Mouse (Mus musculus) forebrain, postnatal 0 days (tissue): ENCODE data around the gene Plekhm1. TPM values are rescaled to one million over a fixed set of nuclear protein-coding genes. Genes with fewer than 3 reads are reported as not detected.

ENCODE experiments used
- ATAC-seq: fragments of 200-750 bp; cut with Nextera tagmentation; 2 replicates; pipeline ENCODE4 v1.8.0; 2017; ENCODE audit warnings: mild to moderate bottlenecking, moderate library complexity
- DNase-seq: peaks from one replicate; pipeline ENCODE4 v3.0.0-alpha.2; 2015
- H3K27ac ChIP-seq: fragments of 300-500 bp; sonication (generic); 2 replicates; pipeline ENCODE4 v1.5.1; 2014; ENCODE audit warnings: low read depth, mild to moderate bottlenecking, antibody characterized with exemption, low read length, moderate library complexity, mixed read lengths
- H3K27me3 ChIP-seq: fragments of 300-500 bp; sonication (generic); 2 replicates; pipeline ENCODE4 v1.6.1; 2014; ENCODE audit warnings: mild to moderate bottlenecking, low read length, mixed read lengths; ENCODE audit not compliant: insufficient read depth
- H3K36me3 ChIP-seq: fragments of 300-500 bp; sonication (generic); 2 replicates; pipeline ENCODE4 v1.6.1; 2014; ENCODE audit warnings: mild to moderate bottlenecking, moderate library complexity; ENCODE audit not compliant: insufficient read depth
- H3K4me1 ChIP-seq: fragments of 300-500 bp; sonication (generic); 2 replicates; pipeline ENCODE4 v1.6.1; 2014; ENCODE audit warnings: antibody characterized with exemption; ENCODE audit not compliant: insufficient read depth
- H3K4me2 ChIP-seq: fragments of 300-500 bp; sonication (generic); 2 replicates; pipeline ENCODE4 v1.6.1; 2014; ENCODE audit warnings: low read depth, mild to moderate bottlenecking, moderate library complexity
- H3K4me3 ChIP-seq: fragments of 300-500 bp; sonication (generic); 2 replicates; pipeline ENCODE4 v1.5.1; 2014; ENCODE audit warnings: low read depth, low read length, mixed read lengths
- H3K9ac ChIP-seq: fragments of 300-500 bp; sonication (generic); 2 replicates; pipeline ENCODE4 v1.6.1; 2014; ENCODE audit warnings: mild to moderate bottlenecking
- H3K9me3 ChIP-seq: fragments of 300-500 bp; sonication (generic); 2 replicates; pipeline ENCODE4 v1.6.1; 2016; ENCODE audit warnings: low read length
- CTCF ChIP-seq: sonication (generic); IDR thresholded peaks from 2 replicates; pipeline ENCODE4 v1.5.1; 2016; ENCODE audit warnings: antibody characterized with exemption, control low read depth, low read depth
- WGBS: fragments of 180-500 bp; shearing (Covaris S2); extraction: QIAGEN DNeasy Blood & Tissue Kit; methylation state at CpG from one replicate; pipeline ENCODE4 v1.1.7; 2014; 5-methylcytosine and 5-hydroxymethylcytosine counted together
- polyA plus RNA-seq: library from polyadenylated mRNA; unstranded; fragments of >200 nt; fragmentation: Nextera tagmentation; extraction: Ambion mirVana; gene quantifications from 2 replicates; pipeline ENCODE4 v1.2.1, GENCODE M21; 2015
- total RNA-seq: library from RNA; depleted of rRNA; stranded (reverse); fragments of >200 nt; gene quantifications from 2 replicates; pipeline ENCODE4 v1.2.3, GENCODE M21; 2014

Gene Plekhm1
- total and polyA plus RNA-seq, 2 experiments from 2014 or later = 5.7 to 7.1 TPM

DNA sequence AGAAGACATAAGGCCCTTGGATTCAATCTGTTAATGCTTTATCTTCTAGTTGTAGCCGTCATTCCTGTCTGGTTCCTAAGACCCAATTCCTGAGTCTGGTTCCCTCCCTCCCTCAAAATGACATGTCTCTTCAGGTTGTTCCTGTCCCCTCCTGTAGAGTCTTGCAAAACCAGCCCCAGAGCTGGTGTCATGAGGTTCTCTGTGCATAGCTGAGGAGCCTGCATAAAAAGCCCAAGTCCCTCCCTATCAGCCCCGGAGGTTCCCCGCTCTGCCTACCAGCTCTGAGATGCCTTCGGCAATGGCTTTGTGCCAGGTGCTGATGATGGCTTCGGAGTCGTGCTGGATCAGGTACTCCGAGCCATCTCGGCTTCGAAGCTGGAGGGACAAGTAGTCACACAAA lies 77.6 kb downstream of the Plekhm1 start:
- no peaks in the 10 kb centered on the region for H3K4me1 ChIP-seq
- no peak overlapping the region for H3K9ac ChIP-seq
- WGBS = 69% methylated on average over 9 of the region's 9 CpGs
- no peaks in the 10 kb centered on the region for H3K9me3 ChIP-seq
- H3K4me3 ChIP-seq = no peak overlapping the region
- no peak for DNase-seq
- H3K27ac ChIP-seq = no peak overlapping the region
- no peak for TF ChIP-seq CTCF
- ATAC-seq = no peak
- no peak overlapping the region for H3K4me2 ChIP-seq
- H3K36me3 ChIP-seq = no peaks in the 10 kb centered on the region
- peaks cover 13% of the 10 kb centered on the region for H3K27me3 ChIP-seq

- Histone ChIP-seq H3K4me1 (no peaks in the 10 kb centered on the region), H3K4me3 (peak overlapping the region; percentile 34), H3K36me3 (no peaks in the 10 kb centered on the region), H3K27ac (no peak overlapping the region), H3K9ac (peak overlapping the region; percentile 43; the same call in 1 of the 2 replicates), H3K27me3 (peaks cover 13% of the 10 kb centered on the region), H3K9me3 (no peaks in the 10 kb centered on the region), H3K4me2 (peak overlapping the region; percentile 52)
- peak; percentile 49 for ATAC-seq
- TF ChIP-seq CTCF = peak; percentile 67
- 15% methylated on average over 40 of the region's 40 CpGs for whole genome bisulfite sequencing
- peak; percentile 52 for DNase-seq
Measured at GRCm38 (mm10) chr11:103333719-103334398, 78.6 kb downstream of the Plekhm1 start.

DNA sequence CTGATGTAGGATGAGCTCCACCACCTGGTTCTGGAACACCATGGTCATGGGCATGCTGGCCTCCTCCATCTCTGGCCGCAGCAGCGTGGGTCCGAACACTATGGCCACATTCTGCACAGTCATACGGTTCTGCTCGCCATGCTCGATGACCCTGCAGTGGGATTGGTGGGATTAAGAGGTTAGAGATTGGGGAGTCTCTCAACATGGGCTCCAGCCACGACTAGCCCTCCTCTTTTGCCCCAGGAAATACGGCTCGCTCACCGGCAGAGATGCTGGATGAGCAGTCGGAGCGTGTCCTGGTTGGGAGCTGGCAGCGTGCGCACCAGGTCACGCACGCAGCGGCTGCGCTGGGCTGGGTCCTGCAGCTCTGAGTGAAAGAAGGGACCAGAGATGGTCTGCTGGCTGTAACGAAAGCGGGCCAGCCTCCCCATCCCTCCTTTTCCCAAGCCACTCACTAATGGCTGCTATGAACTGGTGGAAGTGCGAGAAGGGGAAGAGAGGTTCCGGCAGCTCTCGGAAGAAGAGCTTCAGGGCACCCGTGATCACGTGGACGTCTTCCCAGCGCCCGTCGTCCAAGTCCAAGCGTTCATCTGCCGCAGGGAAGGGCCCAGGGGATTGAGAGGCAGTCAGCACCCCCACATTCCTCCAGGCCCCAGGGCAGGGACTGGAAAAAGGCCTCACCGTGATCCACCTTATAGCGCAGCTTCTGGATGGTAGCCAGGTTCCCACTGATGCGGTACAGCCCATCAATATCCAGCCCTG lies 79.4 kb downstream of the Plekhm1 start:
- peak; percentile 53 for DNase-seq
- H3K4me3 ChIP-seq = peak overlapping the region; percentile 34
- H3K4me1 ChIP-seq = no peaks in the 10 kb centered on the region
- H3K27me3 ChIP-seq = peaks cover 13% of the 10 kb centered on the region
- H3K9ac ChIP-seq = peak overlapping the region; percentile 43
- H3K4me2 ChIP-seq = peak overlapping the region; percentile 52
- WGBS = 35% methylated on average over 34 of the region's 34 CpGs
- H3K36me3 ChIP-seq = no peaks in the 10 kb centered on the region
- no peaks in the 10 kb centered on the region for H3K9me3 ChIP-seq
- peak; percentile 23; the same call in 1 of the 2 replicates for ATAC-seq
- no peak for TF ChIP-seq CTCF
- peak overlapping the region; percentile 10; the same call in 1 of the 2 replicates for H3K27ac ChIP-seq

DNA sequence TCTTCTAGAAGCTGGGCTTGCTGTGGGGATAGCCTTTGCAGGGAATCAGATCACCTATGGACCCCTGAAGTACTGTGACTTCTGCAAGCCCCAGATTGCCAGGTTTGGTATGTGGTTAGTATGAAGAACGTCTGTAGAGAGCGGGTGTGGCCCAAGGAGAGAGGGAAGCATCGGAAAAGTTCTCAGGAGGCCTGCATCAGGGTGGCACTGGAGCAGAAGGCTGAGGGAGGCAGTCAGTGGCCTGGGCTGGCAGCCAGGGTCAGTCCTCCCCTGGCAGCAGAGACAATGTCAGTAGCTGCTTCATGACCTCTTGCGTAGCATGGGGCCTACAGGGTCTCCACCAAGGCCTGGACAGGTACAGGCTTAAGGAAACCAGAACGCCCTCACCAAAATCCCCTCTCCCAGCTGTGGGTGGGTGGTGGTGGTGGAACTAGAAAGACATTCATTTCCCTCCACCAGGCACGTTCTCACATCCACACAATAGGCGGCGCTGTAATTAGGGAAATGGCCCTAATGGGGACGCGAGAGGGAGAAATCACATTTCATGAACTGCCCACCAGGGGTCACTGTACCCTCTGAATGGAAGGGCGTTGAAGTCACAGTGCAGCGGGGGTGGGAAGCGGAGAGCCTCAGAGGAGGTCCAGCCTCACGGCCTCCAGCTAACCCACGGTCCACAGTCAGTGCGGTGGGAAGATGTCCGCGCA lies 80.1 kb downstream of the Plekhm1 start:
- no peak overlapping the region for H3K27ac ChIP-seq
- H3K27me3 ChIP-seq = peaks cover 13% of the 10 kb centered on the region
- peak overlapping the region; percentile 52 for H3K4me2 ChIP-seq
- 25% methylated on average over 18 of the region's 18 CpGs for WGBS
- no peaks in the 10 kb centered on the region for H3K9me3 ChIP-seq
- H3K4me3 ChIP-seq = peak overlapping the region; percentile 34; the same call in 1 of the 2 replicates
- peak; percentile 95 for TF ChIP-seq CTCF
- H3K36me3 ChIP-seq = no peaks in the 10 kb centered on the region
- H3K9ac ChIP-seq = peak overlapping the region; percentile 43; the same call in 1 of the 2 replicates
- DNase-seq (peak; percentile 92), ATAC-seq (peak; percentile 72)
- H3K4me1 ChIP-seq = no peaks in the 10 kb centered on the region

DNA sequence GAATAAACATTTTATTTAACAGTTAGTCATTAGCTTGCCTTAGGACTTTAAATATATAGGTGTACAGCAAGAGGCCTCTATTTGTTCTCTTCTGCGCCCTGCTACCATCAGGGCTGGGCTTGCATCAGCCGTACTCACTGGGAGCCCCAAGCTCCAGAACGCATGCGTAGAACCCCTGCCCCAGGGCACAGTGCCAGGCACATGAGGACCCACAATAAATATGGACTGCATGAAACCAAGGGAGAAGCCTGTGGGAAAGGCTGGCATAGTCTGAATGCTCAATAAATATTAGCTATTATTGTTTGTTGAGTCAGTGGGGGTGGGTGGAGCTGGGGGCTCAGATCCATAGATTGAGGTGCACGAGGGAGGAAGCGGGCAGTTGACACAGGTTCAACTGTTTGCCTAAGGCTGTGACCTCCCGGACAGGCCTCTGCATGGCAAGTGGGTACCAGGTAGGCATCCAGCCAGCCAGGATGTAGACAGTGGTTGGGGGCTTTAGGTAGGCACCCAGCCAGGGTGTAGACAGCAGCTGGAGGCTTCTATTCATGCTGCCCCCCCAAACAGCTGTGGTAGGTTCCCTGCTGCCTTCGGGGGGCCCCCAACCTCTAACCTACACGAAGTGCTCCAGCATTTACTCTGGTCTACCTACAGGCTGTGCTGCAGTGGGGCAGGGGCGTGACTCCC lies 80.8 kb downstream of the Plekhm1 start:
- no peak for DNase-seq
- Histone ChIP-seq H3K9ac (no peak overlapping the region), H3K4me2 (no peak overlapping the region), H3K27me3 (peaks cover 13% of the 10 kb centered on the region), H3K9me3 (no peaks in the 10 kb centered on the region), H3K36me3 (no peaks in the 10 kb centered on the region), H3K27ac (no peak overlapping the region), H3K4me3 (no peak overlapping the region), H3K4me1 (no peaks in the 10 kb centered on the region)
- 93% methylated on average over 10 of the region's 10 CpGs for WGBS
- no peak for ATAC-seq
- TF ChIP-seq CTCF = no peak

DNA sequence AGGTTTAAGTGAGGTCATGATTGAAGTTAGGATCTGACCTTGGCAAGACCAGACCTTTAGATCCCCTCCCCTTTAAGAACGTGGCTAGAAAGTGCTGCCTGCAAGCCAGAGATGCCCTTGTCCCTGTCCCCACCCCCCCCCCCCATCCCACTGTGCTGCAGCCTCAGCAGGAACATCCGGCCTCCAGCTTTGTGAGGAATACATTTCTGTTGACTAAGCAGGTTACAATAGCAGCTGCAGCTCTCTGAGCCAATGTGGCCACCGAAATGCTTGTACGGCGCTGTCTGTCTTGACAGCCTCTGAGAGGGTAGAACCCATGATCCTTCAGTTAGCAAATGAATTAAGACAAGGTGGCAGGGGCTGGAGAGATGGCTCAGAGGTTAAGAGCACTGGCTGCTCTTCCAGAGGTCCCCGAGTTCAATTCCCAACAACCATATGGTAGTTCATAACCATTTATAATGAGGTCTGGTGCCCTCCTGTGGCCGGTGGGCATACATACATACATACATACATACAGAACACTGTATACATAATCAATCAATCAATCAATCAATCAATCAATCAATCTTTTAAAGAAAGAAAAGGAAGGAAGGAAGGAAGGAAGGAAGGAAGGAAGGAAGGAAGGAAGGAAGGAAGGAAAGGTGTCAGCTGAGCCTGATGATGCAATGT lies 81.7 kb downstream of the Plekhm1 start:
- ATAC-seq (no peak), DNase-seq (no peak)
- 72% methylated on average over 7 of the region's 7 CpGs for WGBS
- no peaks in the 10 kb centered on the region for H3K9me3 ChIP-seq
- H3K27ac ChIP-seq = no peak overlapping the region
- TF ChIP-seq CTCF = no peak; the same call in 1 of the 2 replicates
- H3K4me1 ChIP-seq = no peaks in the 10 kb centered on the region
- peaks cover 13% of the 10 kb centered on the region for H3K27me3 ChIP-seq
- no peak overlapping the region for H3K4me3 ChIP-seq
- no peak overlapping the region for H3K9ac ChIP-seq
- no peak overlapping the region for H3K4me2 ChIP-seq
- no peaks in the 10 kb centered on the region for H3K36me3 ChIP-seq
